Comparison of ENCODE assay signal across 23 mouse cellular contexts in genomic region chr2:27049408-27049807, GRCm38 (mm10). TPM values are rescaled to one million over a fixed set of nuclear protein-coding genes. Genes with fewer than 3 reads are reported as not detected.
"Had no signal": no experiment of that assay in that cellular context is flagged by ENCODE, and none has a peak within 500 bp of the region (broad histone marks: within the 10 kb centered on the region; RNA-seq: fewer than 3 reads in every experiment).

No protein-coding gene starts in this region.

- H3K9ac ChIP-seq: liver, embryonic 14.5 days; midbrain, embryonic 15.5 days; neural tube, embryonic 12.5 days; neural tube, embryonic 15.5 days had no signal

- H3K27me3 ChIP-seq: midbrain, embryonic 15.5 days; neural tube, embryonic 15.5 days had no signal

- H3K4me1 ChIP-seq: megakaryocyte, embryonic 14.5 days; midbrain, embryonic 15.5 days; neural tube, embryonic 12.5 days; neural tube, embryonic 15.5 days had no signal

- H3K36me3 ChIP-seq: midbrain, embryonic 10.5 days; midbrain, embryonic 15.5 days; neural tube, embryonic 12.5 days; neural tube, embryonic 15.5 days had no signal

- DNase-seq: kidney, adult 2 months; kidney, postnatal 25 days; layer of hippocampus, adult 9-11 months; lung, adult 2 months; lung, postnatal 36 days; right cerebral cortex, adult 18-20 months; right cerebral cortex, postnatal 14 days; right cerebral cortex, postnatal 4 days; thymus, adult 2 months; thymus, postnatal 14 days had no signal

- ATAC-seq: intestine, postnatal 0 days; midbrain, embryonic 15.5 days had no signal

- H3K9me3 ChIP-seq: megakaryocyte, embryonic 14.5 days; midbrain, embryonic 10.5 days; midbrain, embryonic 15.5 days; neural tube, embryonic 12.5 days; neural tube, embryonic 15.5 days had no signal

- H3K4me2 ChIP-seq: midbrain, embryonic 15.5 days; neural tube, embryonic 12.5 days; neural tube, embryonic 15.5 days had no signal

- H3K27ac ChIP-seq: kidney, postnatal 0 days; layer of hippocampus, adult 2 months; liver, embryonic 14.5 days; midbrain, embryonic 10.5 days; midbrain, embryonic 15.5 days; neural tube, embryonic 12.5 days; neural tube, embryonic 15.5 days; stomach, postnatal 0 days had no signal

- H3K4me3 ChIP-seq: layer of hippocampus, adult 2 months; megakaryocyte, embryonic 14.5 days; midbrain, embryonic 10.5 days; midbrain, embryonic 15.5 days; neural tube, embryonic 12.5 days; neural tube, embryonic 15.5 days had no signal

RNA-seq across cellular contexts. Expression of gene Mymk, which starts 22.6 kb away (rescaled TPM):
- polyA plus RNA-seq: intestine, embryonic 14.5 days; intestine, postnatal 0 days; kidney, postnatal 0 days; liver, embryonic 14.5 days; midbrain, embryonic 10.5 days; stomach, embryonic 14.5 days; urinary bladder, adult 2 months had no signal
